7 mouse cellular contexts compared by ENCODE assay signal in the genomic region with DNA sequence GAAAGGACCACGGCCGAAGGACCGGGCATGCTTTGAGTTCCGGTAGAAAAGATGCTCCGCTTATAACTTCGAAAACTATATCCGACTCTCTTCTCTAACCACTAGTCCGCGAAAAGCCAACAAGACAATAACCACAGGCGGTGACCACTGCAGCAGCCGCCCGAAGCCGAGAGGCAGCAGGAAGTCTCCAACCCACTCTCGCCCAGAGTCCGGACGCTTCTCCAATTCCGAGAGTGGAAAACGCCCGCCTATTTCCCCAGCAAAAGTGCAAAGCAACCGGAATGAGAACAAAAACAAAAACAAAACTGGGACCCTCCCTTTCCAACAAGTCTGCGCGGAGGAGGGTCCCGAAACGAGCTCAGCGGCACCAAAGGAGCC. TPM values are rescaled to one million over a fixed set of nuclear protein-coding genes. Genes with fewer than 3 reads are reported as not detected.
DNase-seq lines count a peak whose midpoint lies in the region; ATAC-seq and TF ChIP-seq lines count a peak whose summit lies in the region.

No protein-coding gene starts in this region.

- no peaks in the 10 kb centered on the region for H3K27me3 ChIP-seq in C2C12 (ENCODE audit: control insufficient read depth, insufficient read depth, insufficient read length)
- no peaks in the 10 kb centered on the region for H3K27me3 ChIP-seq in forebrain, embryonic 12.5 days
- no peaks in the 10 kb centered on the region for H3K27me3 ChIP-seq in liver, embryonic 14.5 days (ENCODE audit: control insufficient read depth, insufficient read depth, low read length)
- H3K27me3 ChIP-seq in splenic B cell, adult 2 months (ENCODE audit: control insufficient read depth, insufficient read depth, low read length, poor library complexity, severe bottlenecking): no peaks in the 10 kb centered on the region

- H3K4me3 ChIP-seq in C2C12 (ENCODE audit: insufficient read depth, poor library complexity, severe bottlenecking): peak overlapping the region; percentile 98
- peak overlapping the region; percentile 86 for H3K4me3 ChIP-seq in forebrain, embryonic 12.5 days (replicated peaks)
- H3K4me3 ChIP-seq in liver, embryonic 14.5 days (ENCODE audit: insufficient read depth in 1 of 2, low read depth in 2 of 2, low read length in 2 of 2): peak overlapping the region; percentile 83 to 86

- H3K79me2 ChIP-seq in C2C12 (ENCODE audit: control insufficient read depth, insufficient read depth): peaks cover 54% of the 10 kb centered on the region

- H3K36me3 ChIP-seq in C2C12 (ENCODE audit: control insufficient read depth, insufficient read depth): peaks cover 9% of the 10 kb centered on the region
- H3K36me3 ChIP-seq in forebrain, embryonic 12.5 days (replicated peaks): peaks cover 6% of the 10 kb centered on the region
- peaks cover 4% of the 10 kb centered on the region for H3K36me3 ChIP-seq in liver, embryonic 14.5 days (replicated peaks; ENCODE audit: control insufficient read depth, insufficient read depth, low read depth)
- peaks cover 5% of the 10 kb centered on the region for H3K36me3 ChIP-seq in splenic B cell, adult 2 months (ENCODE audit: control insufficient read depth, insufficient read depth, low read length, poor library complexity, severe bottlenecking)

- no peak for TF ChIP-seq CTCF in C2C12 (IDR thresholded peaks at IDR 0.05; ENCODE audit: control insufficient read depth, insufficient read depth, insufficient read length)
- no peak for TF ChIP-seq CTCF in liver, embryonic 14.5 days (IDR thresholded peaks at IDR 0.05; ENCODE audit: low read depth)

- no peaks in the 10 kb centered on the region for H3K9me3 ChIP-seq in forebrain, embryonic 12.5 days
- H3K9me3 ChIP-seq in liver, embryonic 14.5 days (ENCODE audit: control insufficient read depth, low read length): no peaks in the 10 kb centered on the region

- H3ac ChIP-seq in C2C12 (ENCODE audit: control insufficient read depth, insufficient read length, low read depth): peak overlapping the region; percentile 99

- peak overlapping the region; percentile 89 for H3K27ac ChIP-seq in forebrain, embryonic 12.5 days
- no peak overlapping the region; the same call in 1 of the 2 replicates for H3K27ac ChIP-seq in liver, embryonic 14.5 days

- H3K4me2 ChIP-seq in forebrain, embryonic 12.5 days: peak overlapping the region; percentile 85
- H3K4me2 ChIP-seq in liver, embryonic 14.5 days (ENCODE audit: low read depth): peak overlapping the region; percentile 95

- no peak for TF ChIP-seq EP300 in liver, embryonic 14.5 days (IDR thresholded peaks at IDR 0.05; ENCODE audit: low read depth)

- peaks cover 45% of the 10 kb centered on the region for H3K79me3 ChIP-seq in C2C12 (ENCODE audit: low read depth)

- DNase-seq in 3T3-L1 (ENCODE audit: low read depth, low spot score): peak; percentile 47
- peak in 1 of 3 experiments; percentile 20 for DNase-seq in liver, embryonic 14.5 days (ENCODE audit: low read depth in 3 of 3, low spot score in 3 of 3)
- peak; percentile 36 for DNase-seq in splenic B cell, adult 2 months (ENCODE audit: low read depth, low spot score)
- DNase-seq in cerebellum, adult 9-10 months: no peak
- no peak for DNase-seq in spleen, adult 12 weeks (ENCODE audit: low spot score)

- H3K9ac ChIP-seq in forebrain, embryonic 12.5 days: peak overlapping the region; percentile 78
- peak overlapping the region; percentile 68 for H3K9ac ChIP-seq in liver, embryonic 14.5 days (replicated peaks)

- H3K4me1 ChIP-seq in forebrain, embryonic 12.5 days: peaks cover 18% of the 10 kb centered on the region
- peaks cover 5 to 7% of the 10 kb centered on the region in 2 experiments; a peak in 3 of 4 replicates for H3K4me1 ChIP-seq in liver, embryonic 14.5 days (replicated peaks; ENCODE audit: control insufficient read depth in 2 of 2, insufficient read depth in 2 of 2, low read length in 1 of 2)

- WGBS in forebrain, embryonic 12.5 days: under 1% methylated on average over 25 of the region's 25 CpGs
- under 1% methylated on average over 25 of the region's 25 CpGs for WGBS in liver, embryonic 14.5 days (ENCODE audit: insufficient replicate concordance)

- no peak for ATAC-seq in forebrain, embryonic 12.5 days (ENCODE audit: low FRiP score)
- ATAC-seq in liver, embryonic 14.5 days (ENCODE audit: insufficient read depth): no peak

TF ChIP-seq in C2C12, 6 proteins besides CTCF, POLR2A, EP300 and RAD21:
- TF ChIP-seq MAX (IDR thresholded peaks at IDR 0.05) (no peak), MYOG (IDR thresholded peaks at IDR 0.05; ENCODE audit: control insufficient read depth, extremely low read depth, insufficient read length) (no peak), MYOD1 (IDR thresholded peaks at IDR 0.05; ENCODE audit: control insufficient read depth, insufficient read length, low read depth) (no peak), CEBPB (IDR thresholded peaks at IDR 0.05; ENCODE audit: low read depth) (no peak), FOSL1 (IDR thresholded peaks at IDR 0.05; ENCODE audit: insufficient read depth, low read length, poor library complexity, severe bottlenecking) (no peak), USF1 (IDR thresholded peaks at IDR 0.05; ENCODE audit: low read depth) (no peak)
TF ChIP-seq in C2C12: peak in this region for 0.

RNA-seq across cellular contexts. Expression of a gene that starts 0.5 kb away (rescaled TPM):
- 8.2 TPM for polyA plus RNA-seq in C2C12 (2012; fragmentation: generic; extraction: Trizol)
- 16.3 and 19.7 TPM in 2 replicates for polyA plus RNA-seq in forebrain, embryonic 12.5 days (2016; fragmentation: Nextera tagmentation; extraction: Ambion mirVana)
- polyA plus RNA-seq in liver, embryonic 14.5 days (2012; rRNA removed): 2.2 and 2.7 TPM in 2 replicates
- 6.7 and 7.0 TPM in 2 replicates for polyA plus RNA-seq in liver, embryonic 14.5 days (2014; fragmentation: Nextera tagmentation; extraction: Ambion mirVana)

Comparison
In these comparisons a context has a peak if more than half of its experiments do, and no peak if none do; other contexts are left out.
1. DNase-seq: peak in 3T3-L1 (single experiment) and splenic B cell, adult 2 months (single experiment); none in cerebellum, adult 9-10 months (single experiment) and spleen, adult 12 weeks (single experiment).
2. Peak in every context shown above with its lines, with median percentiles within 50 percentile points of each other: H3K4me3 ChIP-seq.